Mouse (Mus musculus): ENCODE data around the gene Nab2. TPM values are rescaled to one million over a fixed set of nuclear protein-coding genes. Genes with fewer than 3 reads are reported as not detected.

Gene Nab2
- polyA plus RNA-seq, 1 experiment from 2014 or later, result 5.6 TPM

DNA sequence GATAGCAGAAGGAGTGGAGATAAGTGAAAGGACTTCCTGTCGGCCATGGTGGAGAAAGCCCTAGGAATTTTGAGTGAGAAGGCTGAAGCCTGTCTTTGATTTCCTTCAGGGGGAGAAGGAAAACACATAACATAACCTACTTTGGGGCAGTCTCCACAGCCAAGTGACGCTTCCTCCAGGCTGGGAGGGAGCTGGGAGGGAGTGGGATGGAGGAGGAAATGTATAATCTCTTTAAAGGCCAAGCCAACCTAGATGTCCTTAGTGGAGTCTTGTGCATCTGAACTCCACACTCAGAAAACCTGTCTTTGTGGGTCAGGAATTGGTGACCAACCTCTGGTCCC lies 53.4 kb downstream of the Nab2 start:
- Histone ChIP-seq H3K27ac (peak overlapping the region; percentile 83), H3K9me3 (no peaks in the 10 kb centered on the region), H3K27me3 (ENCODE audit: poor library complexity, severe bottlenecking) (peaks cover 5% of the 10 kb centered on the region; the same call in 1 of the 2 replicates), H3K4me1 (peaks cover 83% of the 10 kb centered on the region), H3K36me3 (replicated peaks) (peaks cover 45% of the 10 kb centered on the region), H3K4me3 (peak overlapping the region; percentile 19)
- WGBS, result 37% methylated on average over 2 of the region's 2 CpGs
- DNase-seq (ENCODE audit: extremely low spot score, low spot score), result no peak

- no peak for DNase-seq (ENCODE audit: extremely low spot score, low spot score)
- 31% methylated on average over 12 of the region's 12 CpGs for WGBS
- peaks cover 82% of the 10 kb centered on the region for H3K4me1 ChIP-seq
- peak overlapping the region; percentile 83 for H3K27ac ChIP-seq
- peak overlapping the region; percentile 19 for H3K4me3 ChIP-seq
- H3K36me3 ChIP-seq (replicated peaks), result peaks cover 51% of the 10 kb centered on the region
- H3K9me3 ChIP-seq, result no peaks in the 10 kb centered on the region
- H3K27me3 ChIP-seq (ENCODE audit: poor library complexity, severe bottlenecking), result peaks cover 5% of the 10 kb centered on the region; the same call in 1 of the 2 replicates
These were observed 53.9 kb downstream of the Nab2 start for GRCm38 (mm10) chr10:127614236-127615033.

- no peak overlapping the region for H3K27ac ChIP-seq
- peaks cover 5% of the 10 kb centered on the region; the same call in 1 of the 2 replicates for H3K27me3 ChIP-seq (ENCODE audit: poor library complexity, severe bottlenecking)
- peaks cover 69% of the 10 kb centered on the region for H3K4me1 ChIP-seq
- peaks cover 69% of the 10 kb centered on the region for H3K36me3 ChIP-seq (replicated peaks)
- H3K4me3 ChIP-seq, result no peak overlapping the region
- no peaks in the 10 kb centered on the region for H3K9me3 ChIP-seq
- WGBS, result 85% methylated on average over 14 of the region's 14 CpGs
- no peak for DNase-seq (ENCODE audit: extremely low spot score, low spot score)
These were observed 56.1 kb downstream of the Nab2 start for GRCm38 (mm10) chr10:127612079-127612775.

Other genes starting within 250 kb of the Nab2 start
- 0.30 and 0.41 TPM in 2 replicates for gene Stac3, start 166.9 kb downstream of the Nab2 start, polyA plus RNA-seq (2016; fragmentation: Nextera tagmentation; extraction: Ambion mirVana)
- 2.6 and 2.9 TPM in 2 replicates for gene Ndufa4l2, start 153.6 kb downstream of the Nab2 start, polyA plus RNA-seq (2016; fragmentation: Nextera tagmentation; extraction: Ambion mirVana)
- gene Shmt2, start 146.1 kb downstream of the Nab2 start, polyA plus RNA-seq (2016; fragmentation: Nextera tagmentation; extraction: Ambion mirVana), result 124 and 129 TPM in 2 replicates
- gene Nxph4, start 134.0 kb downstream of the Nab2 start, polyA plus RNA-seq (2016; fragmentation: Nextera tagmentation; extraction: Ambion mirVana), result 3.0 and 9.5 TPM in 2 replicates
- gene Lrp1, start 47.4 kb downstream of the Nab2 start, polyA plus RNA-seq (2016; fragmentation: Nextera tagmentation; extraction: Ambion mirVana), result 66.5 and 67.4 TPM in 2 replicates
- gene Stat6, start 25.6 kb downstream of the Nab2 start, polyA plus RNA-seq (2016; fragmentation: Nextera tagmentation; extraction: Ambion mirVana), result 7.3 and 7.7 TPM in 2 replicates
- 9.9 and 10.0 TPM in 2 replicates for gene Nemp1, start 1.7 kb downstream of the Nab2 start, polyA plus RNA-seq (2016; fragmentation: Nextera tagmentation; extraction: Ambion mirVana)
- gene Myo1a, start 36.6 kb upstream of the Nab2 start, polyA plus RNA-seq (2016; fragmentation: Nextera tagmentation; extraction: Ambion mirVana), result 0.40 and 0.44 TPM in 2 replicates
- gene Tac2, start 55.9 kb upstream of the Nab2 start, polyA plus RNA-seq (2016; fragmentation: Nextera tagmentation; extraction: Ambion mirVana), result not detected in 2 replicates
- 4.4 and 5.3 TPM in 2 replicates for gene Zbtb39, start 71.0 kb upstream of the Nab2 start, polyA plus RNA-seq (2016; fragmentation: Nextera tagmentation; extraction: Ambion mirVana)
- 0.30 and 0.44 TPM in 2 replicates for gene Gpr182, start 83.2 kb upstream of the Nab2 start, polyA plus RNA-seq (2016; fragmentation: Nextera tagmentation; extraction: Ambion mirVana)
- not detected in 2 replicates for gene Rdh1, start 91.2 kb upstream of the Nab2 start, polyA plus RNA-seq (2016; fragmentation: Nextera tagmentation; extraction: Ambion mirVana)
- gene Rdh16f1, start 91.2 kb upstream of the Nab2 start, polyA plus RNA-seq (2016; fragmentation: Nextera tagmentation; extraction: Ambion mirVana), result not detected in 2 replicates
- gene Rdh9, start 107.8 kb upstream of the Nab2 start, polyA plus RNA-seq (2016; fragmentation: Nextera tagmentation; extraction: Ambion mirVana), result 0.15 and 0.20 TPM in 2 replicates
- gene Rdh16, start 132.6 kb upstream of the Nab2 start, polyA plus RNA-seq (2016; fragmentation: Nextera tagmentation; extraction: Ambion mirVana), result not detected in 2 replicates
- not detected in 2 replicates for gene Rdh19, start 181.4 kb upstream of the Nab2 start, polyA plus RNA-seq (2016; fragmentation: Nextera tagmentation; extraction: Ambion mirVana)
- gene Rdh16f2, start 197.9 kb upstream of the Nab2 start, polyA plus RNA-seq (2016; fragmentation: Nextera tagmentation; extraction: Ambion mirVana), result not detected in 2 replicates
- gene Rdh7, start 220.2 kb upstream of the Nab2 start, polyA plus RNA-seq (2016; fragmentation: Nextera tagmentation; extraction: Ambion mirVana), result not detected in 2 replicates
- gene Sdr9c7, start 229.9 kb upstream of the Nab2 start, polyA plus RNA-seq (2016; fragmentation: Nextera tagmentation; extraction: Ambion mirVana), result not detected in 2 replicates

All from forebrain, embryonic 10.5 days (tissue).